Mouse (Mus musculus) liver, embryonic 14.5 days (tissue): ENCODE results near the gene Polr3b.

ENCODE experiments used
- CTCF ChIP-seq: IDR thresholded peaks from 2 replicates; pipeline ENCODE4 v1.5.1; 2016; ENCODE audit warnings: antibody characterized with exemption, low read depth, control low read depth
- EP300 ChIP-seq: IDR thresholded peaks from 2 replicates; pipeline ENCODE4 v1.6.1; 2016; ENCODE audit warnings: antibody characterized with exemption, low read depth

GRCm38 (mm10) chr10:84722711-84723110 lies 100.6 kb downstream of the Polr3b start:
- TF ChIP-seq CTCF: no peak
- no peak for TF ChIP-seq EP300
